Mouse (Mus musculus) C2C12 (cell line): ENCODE results near the gene Kcnc2. TPM values are rescaled to one million over a fixed set of nuclear protein-coding genes. Genes with fewer than 3 reads are reported as not detected.
"Not testable (repeated sequence)": the region's sequence is repeated elsewhere in the genome, so short reads cannot be mapped to it uniquely, and the experiment has no call there.

Experiments
- H3K27me3 ChIP-seq: one replicate; pipeline ENCODE4 v1.6.1; 2011; ENCODE audit not compliant: control insufficient read depth, insufficient read depth, insufficient read length
- H3K36me3 ChIP-seq: one replicate; pipeline ENCODE4 v1.6.1; 2011; ENCODE audit not compliant: control insufficient read depth, insufficient read depth
- H3K4me3 ChIP-seq: one replicate; pipeline ENCODE4 v1.5.1; 2011; ENCODE audit warnings: mild to moderate bottlenecking, control low read depth; ENCODE audit not compliant: poor library complexity, insufficient read depth, severe bottlenecking
- H3K79me2 ChIP-seq: one replicate; pipeline ENCODE4 v1.6.1; 2011; ENCODE audit not compliant: control insufficient read depth, insufficient read depth
- H3K79me3 ChIP-seq: one replicate; pipeline ENCODE4 v1.6.1; 2011; ENCODE audit warnings: low read depth, control low read depth
- H3ac ChIP-seq: one replicate; pipeline ENCODE3; 2011; ENCODE audit warnings: low read depth; ENCODE audit not compliant: control insufficient read depth, insufficient read length
- CEBPB ChIP-seq: IDR thresholded peaks from one replicate; pipeline ENCODE4 v1.6.1; 2011; ENCODE audit warnings: low read depth, mild to moderate bottlenecking, control low read depth, moderate library complexity
- CTCF ChIP-seq: IDR thresholded peaks from one replicate; pipeline ENCODE4 v1.5.1; 2011; ENCODE audit not compliant: control insufficient read depth, insufficient read depth, insufficient read length
- FOSL1 ChIP-seq: IDR thresholded peaks from one replicate; pipeline ENCODE4 v1.8.0; 2011; ENCODE audit warnings: mild to moderate bottlenecking, low read length; ENCODE audit not compliant: poor library complexity, insufficient read depth, severe bottlenecking
- MAX ChIP-seq: IDR thresholded peaks from one replicate; pipeline ENCODE4 v1.6.1; 2011; ENCODE audit warnings: mild to moderate bottlenecking, control low read depth
- MYOD1 ChIP-seq: IDR thresholded peaks from one replicate; pipeline ENCODE4 v1.6.1; 2011; ENCODE audit warnings: low read depth; ENCODE audit not compliant: control insufficient read depth, insufficient read length
- MYOG ChIP-seq: IDR thresholded peaks from one replicate; pipeline ENCODE4 v1.6.1; 2011; ENCODE audit not compliant: control insufficient read depth, insufficient read length; ENCODE audit errors: extremely low read depth
- USF1 ChIP-seq: IDR thresholded peaks from one replicate; pipeline ENCODE4 v1.6.1; 2011; ENCODE audit warnings: low read depth, mild to moderate bottlenecking, control low read depth, moderate library complexity
- long read RNA-seq, 2 experiments: library from polyadenylated mRNA; unstranded; transcript quantifications; one replicate each; pipeline ENCODE4 v2.0.0; 2019 to 2020
- polyA plus RNA-seq: library from polyadenylated mRNA; unstranded; fragments of >200 nt; fragmentation: generic; extraction: Trizol; gene quantifications from one replicate; pipeline ENCODE4 v1.2.1, GENCODE M21; 2012; ENCODE audit warnings: missing spikeins

Gene Kcnc2
- polyA plus RNA-seq: 0.16 TPM
- long read RNA-seq, experiment 1, partial matches to known transcripts: 0 of 1 reads
- long read RNA-seq, experiment 1, other reads (novel, unspliced or antisense): 1 of 1 reads
- long read RNA-seq, experiment 2, partial matches to known transcripts: 0 of 1 reads
- long read RNA-seq, experiment 2, other reads (novel, unspliced or antisense): 1 of 1 reads

DNA sequence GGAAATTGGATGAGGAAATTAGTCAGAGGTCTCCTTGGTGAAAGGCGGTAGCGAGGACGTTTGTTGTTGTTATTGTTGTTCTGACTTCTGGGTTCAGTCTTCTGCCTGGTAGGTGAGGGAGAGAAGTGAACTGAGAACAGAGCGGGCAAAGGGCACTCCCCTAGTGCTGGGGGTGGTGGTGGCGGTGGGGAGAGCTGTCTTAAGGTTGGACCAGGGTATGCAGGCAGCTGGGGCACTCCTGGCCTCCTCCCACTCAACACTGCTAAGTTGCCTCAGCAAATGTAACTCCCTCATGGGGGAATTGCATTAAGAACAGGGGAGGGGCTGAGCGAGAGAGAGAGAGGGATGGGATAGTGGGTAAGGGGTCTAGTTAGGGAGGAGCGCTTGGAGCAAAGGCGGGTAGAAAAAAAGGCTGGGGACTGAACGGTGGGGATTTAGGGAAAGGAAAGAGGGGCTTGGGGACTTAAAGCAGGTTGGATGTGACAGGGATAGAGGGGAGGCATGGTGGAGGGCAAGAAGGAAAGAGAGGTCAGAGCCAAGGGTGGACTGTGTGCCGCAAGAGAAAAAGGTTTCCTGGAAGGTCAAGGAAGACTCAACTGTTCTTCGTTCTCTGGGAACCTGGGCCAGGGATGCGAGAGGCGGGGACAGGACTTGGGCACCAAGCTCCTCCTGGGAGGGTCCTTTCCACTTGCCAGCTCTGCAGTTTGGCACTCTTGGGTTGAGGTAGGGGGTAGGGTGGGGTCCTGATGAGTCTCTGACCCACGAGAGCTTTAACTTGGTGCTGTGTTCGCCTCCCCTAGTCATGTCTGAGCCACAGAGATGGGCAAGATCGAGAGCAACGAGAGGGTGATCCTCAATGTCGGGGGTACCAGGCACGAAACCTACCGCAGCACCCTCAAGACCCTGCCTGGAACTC lies at the start of gene Kcnc2:
TSS of gene Kcnc2 (plus strand) at position 235 of the 916 bp plus-strand sequence.
- Histone ChIP-seq H3K36me3 (no peaks in the 10 kb centered on the region), H3K79me2 (no peaks in the 10 kb centered on the region), H3K27me3 (no peaks in the 10 kb centered on the region), H3ac (peak within 1 kb of the TSS; percentile 82), H3K4me3 (peak within 1 kb of the TSS; percentile 14), H3K79me3 (no peaks in the 10 kb centered on the region)
- TF ChIP-seq CEBPB (no peak), FOSL1 (no peak), MAX (no peak), MYOD1 (no peak), MYOG (no peak), USF1 (no peak), CTCF (no peak)

- H3K4me3 ChIP-seq: no peak overlapping the region
- no peaks in the 10 kb centered on the region for H3K36me3 ChIP-seq
- H3K79me2 ChIP-seq: no peaks in the 10 kb centered on the region
- H3K27me3 ChIP-seq: no peaks in the 10 kb centered on the region
- TF ChIP-seq CTCF (no peak), MYOG (no peak), MAX (no peak), FOSL1 (no peak), USF1 (no peak), CEBPB (no peak), MYOD1 (no peak)
- H3ac ChIP-seq: no peak overlapping the region
- no peaks in the 10 kb centered on the region for H3K79me3 ChIP-seq
These were observed 43.8 kb upstream of the Kcnc2 start for GRCm38 (mm10) chr10:112227073-112227472.

DNA sequence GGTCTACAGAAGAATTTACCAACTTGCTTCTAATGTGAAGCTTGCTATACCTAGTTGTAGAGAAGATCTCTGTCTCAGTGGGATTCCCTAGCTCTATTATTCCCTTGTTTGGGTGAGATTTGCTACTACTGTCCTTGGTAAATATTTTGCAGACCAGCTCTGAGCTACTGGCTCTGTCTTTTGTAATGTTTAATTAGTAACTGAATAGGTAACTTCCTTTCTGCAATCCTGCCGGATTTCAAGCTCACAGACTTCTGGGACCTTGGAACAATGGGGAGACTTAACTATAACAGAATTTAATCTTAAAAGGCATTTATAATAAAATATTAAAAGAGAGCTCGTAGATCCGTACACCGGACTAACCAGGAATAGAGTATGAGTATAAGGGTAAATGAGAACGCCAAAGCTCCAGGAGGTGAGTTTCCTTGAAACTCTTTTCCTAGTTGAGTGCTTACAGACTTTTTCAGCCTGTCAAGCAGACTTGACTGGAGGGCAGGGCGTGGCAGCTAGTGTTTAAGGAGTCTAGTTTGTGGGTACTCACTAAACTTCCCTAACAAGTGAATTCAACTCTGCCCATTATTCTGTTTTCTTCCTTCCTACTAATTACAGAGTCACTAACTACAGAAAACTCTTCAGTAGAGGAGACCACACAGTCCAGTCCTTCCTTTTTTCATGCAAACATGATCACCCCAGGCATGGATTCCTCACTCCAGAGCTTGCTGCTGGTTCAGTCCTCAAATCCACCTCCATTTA lies 41.7 kb upstream of the Kcnc2 start:
- H3K36me3 ChIP-seq, H3K79me3 ChIP-seq, H3K27me3 ChIP-seq, H3K79me2 ChIP-seq, H3K4me3 ChIP-seq, H3ac ChIP-seq: not testable (repeated sequence)

DNA sequence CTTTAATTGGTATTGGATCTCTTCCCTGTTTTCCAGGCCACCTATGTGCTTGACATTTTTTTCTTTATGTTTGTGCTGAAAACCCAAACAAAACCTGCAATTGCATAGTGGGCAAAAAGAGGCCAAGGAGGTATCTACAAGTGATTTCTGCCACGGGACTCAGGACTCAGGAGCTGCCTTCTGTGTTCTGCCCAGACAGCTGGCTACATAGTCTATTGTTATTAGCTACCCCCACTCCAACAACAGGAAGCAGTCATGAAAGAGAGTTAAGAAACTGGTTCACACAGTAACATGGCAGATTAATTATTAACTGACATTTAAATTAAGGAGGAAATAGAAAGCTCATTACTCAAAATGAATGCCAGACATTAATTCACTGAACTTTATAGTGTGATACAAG lies 38.2 kb upstream of the Kcnc2 start:
- not testable (repeated sequence) for H3K79me3 ChIP-seq, H3ac ChIP-seq, H3K27me3 ChIP-seq, H3K4me3 ChIP-seq, H3K36me3 ChIP-seq, H3K79me2 ChIP-seq

DNA sequence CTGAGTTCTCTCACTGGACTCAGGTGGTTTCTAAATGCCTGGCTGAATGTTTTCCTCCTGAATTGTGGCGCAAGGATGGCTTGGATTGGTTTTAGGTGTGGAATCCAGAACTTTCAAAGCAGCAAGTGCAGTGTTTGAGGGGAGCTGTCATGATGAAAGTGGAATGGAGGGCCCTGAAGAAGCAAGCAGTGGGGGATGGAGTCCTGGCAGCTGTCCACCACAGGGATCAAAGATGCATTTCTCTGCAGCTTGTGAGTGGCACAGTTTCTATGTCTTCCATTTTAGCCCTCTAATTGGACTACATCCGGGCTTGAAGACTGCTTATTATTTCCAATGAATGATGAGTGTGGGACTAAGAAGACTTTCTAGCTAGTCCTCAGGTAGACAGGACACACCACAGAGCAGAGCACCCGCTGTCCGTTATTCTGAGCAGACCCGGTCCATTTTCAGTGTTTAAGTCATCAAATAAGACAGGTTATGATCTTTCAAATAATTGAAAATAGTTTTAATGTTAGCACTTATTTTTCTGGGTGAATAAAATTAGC lies 35.5 kb upstream of the Kcnc2 start:
- H3K4me3 ChIP-seq, H3K79me2 ChIP-seq, H3K79me3 ChIP-seq, H3K27me3 ChIP-seq, H3K36me3 ChIP-seq, H3ac ChIP-seq: not testable (repeated sequence)

- Histone ChIP-seq H3K4me3 (no peak overlapping the region), H3ac (no peak overlapping the region), H3K79me3 (no peaks in the 10 kb centered on the region), H3K27me3 (no peaks in the 10 kb centered on the region), H3K79me2 (no peaks in the 10 kb centered on the region), H3K36me3 (no peaks in the 10 kb centered on the region)
- TF ChIP-seq USF1 (no peak), CTCF (no peak), MYOG (no peak), CEBPB (no peak), MYOD1 (no peak), MAX (no peak), FOSL1 (no peak)
These were observed 22.6 kb upstream of the Kcnc2 start for GRCm38 (mm10) chr10:112248273-112248672.
